In the genomic region with DNA sequence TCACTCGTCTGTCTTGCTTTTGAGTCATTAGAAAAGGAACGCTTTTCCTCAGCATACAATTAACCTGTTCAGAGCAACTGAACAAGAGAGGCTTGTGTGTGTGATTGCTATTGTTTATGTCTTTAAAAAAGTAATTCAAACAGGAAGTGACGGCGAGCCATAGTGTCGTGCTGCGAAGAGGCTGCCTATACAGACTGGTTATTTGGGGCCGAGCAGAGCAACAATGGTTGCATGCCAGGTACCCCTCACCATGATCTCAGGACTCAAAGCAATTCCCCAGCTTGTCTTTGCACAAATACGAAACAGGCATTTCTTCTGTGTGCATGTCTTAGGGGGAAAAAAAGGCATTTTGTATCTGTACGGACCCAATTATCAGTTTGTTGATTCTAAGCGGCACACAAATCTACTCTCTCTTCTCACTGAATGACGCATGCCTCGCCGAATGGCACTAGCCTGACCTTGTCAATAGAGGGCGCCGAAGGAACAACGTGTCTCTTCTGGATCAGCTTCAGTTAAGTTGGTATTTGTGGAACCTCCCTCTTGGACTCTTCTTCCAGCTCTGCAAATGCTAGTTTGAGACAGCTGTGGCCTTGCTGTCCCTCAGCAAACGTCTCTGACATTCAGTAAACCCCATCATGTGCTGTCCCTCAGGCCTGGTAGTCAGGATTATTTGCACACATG, we compare ENCODE assay signal across 7 mouse cellular contexts.
DNase-seq lines count a peak whose midpoint lies in the region; ATAC-seq lines count a peak whose summit lies in the region.

No protein-coding gene starts in this region.

- H3K27ac ChIP-seq in embryonic facial prominence, embryonic 10.5 days (replicated peaks): no peak overlapping the region
- H3K27ac ChIP-seq in limb, embryonic 10.5 days: no peak overlapping the region
- no peak overlapping the region for H3K27ac ChIP-seq in midbrain, embryonic 13.5 days

- 0 out of 2 replicates have a peak, but pooled peaks have one; percentile 53 for ATAC-seq in midbrain, embryonic 13.5 days

- H3K9ac ChIP-seq in midbrain, embryonic 13.5 days (replicated peaks): no peak overlapping the region

- no peaks in the 10 kb centered on the region for H3K9me3 ChIP-seq in embryonic facial prominence, embryonic 10.5 days
- no peaks in the 10 kb centered on the region for H3K9me3 ChIP-seq in limb, embryonic 10.5 days (replicated peaks)
- H3K9me3 ChIP-seq in midbrain, embryonic 13.5 days: peaks cover 7% of the 10 kb centered on the region; the same call in 1 of the 2 replicates

- 35% methylated on average over 17 of the region's 17 CpGs for WGBS in embryonic facial prominence, embryonic 10.5 days
- 48% methylated on average over 17 of the region's 17 CpGs for WGBS in limb, embryonic 10.5 days
- 38% methylated on average over 17 of the region's 17 CpGs for WGBS in midbrain, embryonic 13.5 days

- no peaks in the 10 kb centered on the region for H3K27me3 ChIP-seq in embryonic facial prominence, embryonic 10.5 days (replicated peaks; ENCODE audit: low read depth, poor library complexity, severe bottlenecking)
- no peaks in the 10 kb centered on the region for H3K27me3 ChIP-seq in limb, embryonic 10.5 days (ENCODE audit: low read depth, poor library complexity, severe bottlenecking)
- no peaks in the 10 kb centered on the region for H3K27me3 ChIP-seq in midbrain, embryonic 13.5 days

- no peaks in the 10 kb centered on the region for H3K4me1 ChIP-seq in embryonic facial prominence, embryonic 10.5 days
- H3K4me1 ChIP-seq in limb, embryonic 10.5 days: no peaks in the 10 kb centered on the region
- no peaks in the 10 kb centered on the region for H3K4me1 ChIP-seq in midbrain, embryonic 13.5 days (replicated peaks)

- peak; percentile 83 for DNase-seq in adrenal gland, postnatal 14 days
- DNase-seq in embryonic facial prominence, embryonic 10.5 days (ENCODE audit: low spot score): peak; percentile 66
- DNase-seq in heart, adult 8-10 months (ENCODE audit: low spot score): peak; percentile 47
- peak; percentile 20 to 62 for DNase-seq in kidney, adult 8-10 months
- DNase-seq in limb, embryonic 10.5 days (ENCODE audit: low spot score): peak; percentile 51
- peak; percentile 45 for DNase-seq in telencephalon, adult 2 months (ENCODE audit: low read depth, low spot score)

- H3K36me3 ChIP-seq in embryonic facial prominence, embryonic 10.5 days (replicated peaks): no peaks in the 10 kb centered on the region
- no peaks in the 10 kb centered on the region for H3K36me3 ChIP-seq in limb, embryonic 10.5 days
- H3K36me3 ChIP-seq in midbrain, embryonic 13.5 days: no peaks in the 10 kb centered on the region

- H3K4me3 ChIP-seq in embryonic facial prominence, embryonic 10.5 days: peak overlapping the region; percentile 37
- H3K4me3 ChIP-seq in limb, embryonic 10.5 days: no peak overlapping the region
- no peak overlapping the region for H3K4me3 ChIP-seq in midbrain, embryonic 13.5 days (replicated peaks)

- no peak overlapping the region; the same call in 1 of the 2 replicates for H3K4me2 ChIP-seq in midbrain, embryonic 13.5 days (replicated peaks)
